Mouse (Mus musculus): ENCODE data around the gene Armc8. TPM values are rescaled to one million over a fixed set of nuclear protein-coding genes. Genes with fewer than 3 reads are reported as not detected.

Armc8 gene
- polyA plus RNA-seq, 1 experiment from 2014 or later: 15.9 TPM

- Histone ChIP-seq H3K27ac (no peak overlapping the region), H3K36me3 (ENCODE audit: inconsistent target) (no peaks in the 10 kb centered on the region), H3K4me3 (ENCODE audit: inconsistent target) (no peak overlapping the region), H3K79me2 (ENCODE audit: inconsistent target) (peaks cover 100% of the 10 kb centered on the region)
- WGBS (ENCODE audit: missing documents): 46% methylated on average over 8 of the region's 8 CpGs
These were observed 11.0 kb downstream of the Armc8 start for GRCm38 (mm10) chr9:99557580-99558300.

- H3K4me3 ChIP-seq (ENCODE audit: inconsistent target): no peak overlapping the region
These were observed 13.4 kb downstream of the Armc8 start for GRCm38 (mm10) chr9:99555253-99555652.

GRCm38 (mm10) chr9:99554052-99554451 is 14.6 kb downstream of the Armc8 start:
- Histone ChIP-seq H3K79me2 (ENCODE audit: inconsistent target) (peaks cover 100% of the 10 kb centered on the region), H3K4me3 (ENCODE audit: inconsistent target) (no peak overlapping the region), H3K36me3 (ENCODE audit: inconsistent target) (no peaks in the 10 kb centered on the region), H3K27ac (no peak overlapping the region)

More at GRCm38 (mm10) chr9:99555253-99555652, 13.4 kb downstream of the Armc8 start:
- H3K36me3 ChIP-seq (ENCODE audit: inconsistent target): no peaks in the 10 kb centered on the region
- 92% methylated on average over 3 of the region's 3 CpGs for WGBS (ENCODE audit: missing documents)
- H3K79me2 ChIP-seq (ENCODE audit: inconsistent target): peaks cover 100% of the 10 kb centered on the region
- no peak overlapping the region for H3K27ac ChIP-seq

- peaks cover 92% of the 10 kb centered on the region for H3K79me2 ChIP-seq (ENCODE audit: inconsistent target)
- no peak overlapping the region for H3K27ac ChIP-seq
- no peak overlapping the region for H3K4me3 ChIP-seq (ENCODE audit: inconsistent target)
- 100% methylated on average over 2 of the region's 2 CpGs for WGBS (ENCODE audit: missing documents)
- no peaks in the 10 kb centered on the region for H3K36me3 ChIP-seq (ENCODE audit: inconsistent target)
These were observed 15.7 kb downstream of the Armc8 start for GRCm38 (mm10) chr9:99553049-99553448.

- no peaks in the 10 kb centered on the region for H3K36me3 ChIP-seq (ENCODE audit: inconsistent target)
- WGBS (ENCODE audit: missing documents): 90% methylated on average over 2 of the region's 2 CpGs
- H3K79me2 ChIP-seq (ENCODE audit: inconsistent target): peaks cover 87% of the 10 kb centered on the region
- no peak overlapping the region for H3K27ac ChIP-seq
- H3K4me3 ChIP-seq (ENCODE audit: inconsistent target): no peak overlapping the region
These were observed 16.6 kb downstream of the Armc8 start for GRCm38 (mm10) chr9:99552068-99552467.

- peaks cover 36% of the 10 kb centered on the region; the same call in 1 of the 2 replicates for H3K79me2 ChIP-seq (ENCODE audit: inconsistent target)
- H3K27ac ChIP-seq: no peak overlapping the region
- whole genome bisulfite sequencing (ENCODE audit: missing documents): 100% methylated on average over 1 of the region's 1 CpGs
- H3K36me3 ChIP-seq (ENCODE audit: inconsistent target): no peaks in the 10 kb centered on the region
- H3K4me3 ChIP-seq (ENCODE audit: inconsistent target): no peak overlapping the region
These were observed 22.4 kb downstream of the Armc8 start for GRCm38 (mm10) chr9:99546259-99546658.

- Histone ChIP-seq H3K79me2 (ENCODE audit: inconsistent target) (no peaks in the 10 kb centered on the region), H3K36me3 (ENCODE audit: inconsistent target) (peaks cover 66% of the 10 kb centered on the region), H3K27ac (no peak overlapping the region), H3K4me3 (ENCODE audit: inconsistent target) (no peak overlapping the region)
- 70% methylated on average over 1 of the region's 1 CpGs for WGBS (ENCODE audit: missing documents)
These were observed 36.8 kb downstream of the Armc8 start for GRCm38 (mm10) chr9:99531865-99532264.

GRCm38 (mm10) chr9:99505875-99506274 is 62.8 kb downstream of the Armc8 start:
- no peak overlapping the region for H3K27ac ChIP-seq

GRCm38 (mm10) chr9:99499336-99499735 is 69.4 kb downstream of the Armc8 start:
- Histone ChIP-seq H3K27ac (no peak overlapping the region), H3K79me2 (ENCODE audit: inconsistent target) (no peaks in the 10 kb centered on the region), H3K4me3 (ENCODE audit: inconsistent target) (no peak overlapping the region), H3K36me3 (ENCODE audit: inconsistent target) (peaks cover 32% of the 10 kb centered on the region)
- 79% methylated on average over 4 of the region's 4 CpGs for WGBS (ENCODE audit: missing documents)

More at GRCm38 (mm10) chr9:99505875-99506274, 62.8 kb downstream of the Armc8 start:
- H3K79me2 ChIP-seq (ENCODE audit: inconsistent target): no peaks in the 10 kb centered on the region
- WGBS (ENCODE audit: missing documents): 92% methylated on average over 7 of the region's 7 CpGs
- H3K4me3 ChIP-seq (ENCODE audit: inconsistent target): no peak overlapping the region
- H3K36me3 ChIP-seq (ENCODE audit: inconsistent target): no peaks in the 10 kb centered on the region

- WGBS (ENCODE audit: missing documents): 39% methylated on average over 10 of the region's 10 CpGs
- Histone ChIP-seq H3K4me3 (ENCODE audit: inconsistent target) (no peak overlapping the region), H3K79me2 (ENCODE audit: inconsistent target) (no peaks in the 10 kb centered on the region), H3K27ac (no peak overlapping the region), H3K36me3 (ENCODE audit: inconsistent target) (peaks cover 40% of the 10 kb centered on the region)
These were observed 76.0 kb downstream of the Armc8 start for GRCm38 (mm10) chr9:99492634-99493200.

- Histone ChIP-seq H3K36me3 (ENCODE audit: inconsistent target) (peaks cover 43% of the 10 kb centered on the region), H3K4me3 (ENCODE audit: inconsistent target) (no peak overlapping the region), H3K79me2 (ENCODE audit: inconsistent target) (no peaks in the 10 kb centered on the region), H3K27ac (no peak overlapping the region)
- WGBS (ENCODE audit: missing documents): 92% methylated on average over 4 of the region's 4 CpGs
These were observed 77.6 kb downstream of the Armc8 start for GRCm38 (mm10) chr9:99491050-99491449.

- Histone ChIP-seq H3K4me3 (ENCODE audit: inconsistent target) (no peak overlapping the region), H3K27ac (no peak overlapping the region), H3K36me3 (ENCODE audit: inconsistent target) (peaks cover 36% of the 10 kb centered on the region; the same call in 1 of the 2 replicates), H3K79me2 (ENCODE audit: inconsistent target) (no peaks in the 10 kb centered on the region)
- WGBS (ENCODE audit: missing documents): 100% methylated on average over 2 of the region's 3 CpGs
These were observed 80.9 kb downstream of the Armc8 start for GRCm38 (mm10) chr9:99487841-99488240.

GRCm38 (mm10) chr9:99487126-99487695 is 81.5 kb downstream of the Armc8 start:
- Histone ChIP-seq H3K79me2 (ENCODE audit: inconsistent target) (no peaks in the 10 kb centered on the region), H3K4me3 (ENCODE audit: inconsistent target) (no peak overlapping the region), H3K27ac (no peak overlapping the region), H3K36me3 (ENCODE audit: inconsistent target) (peaks cover 42% of the 10 kb centered on the region; the same call in 1 of the 2 replicates)
- 86% methylated on average over 8 of the region's 8 CpGs for WGBS (ENCODE audit: missing documents)

GRCm38 (mm10) chr9:99485144-99485543 is 83.6 kb downstream of the Armc8 start:
- WGBS (ENCODE audit: missing documents): 94% methylated on average over 4 of the region's 4 CpGs
- no peak overlapping the region for H3K27ac ChIP-seq
- peaks cover 50% of the 10 kb centered on the region; the same call in 1 of the 2 replicates for H3K36me3 ChIP-seq (ENCODE audit: inconsistent target)

GRCm38 (mm10) chr9:99484632-99485031 is 84.1 kb downstream of the Armc8 start:
- Histone ChIP-seq H3K36me3 (ENCODE audit: inconsistent target) (peaks cover 50% of the 10 kb centered on the region; the same call in 1 of the 2 replicates), H3K4me3 (ENCODE audit: inconsistent target) (no peak overlapping the region), H3K27ac (no peak overlapping the region), H3K79me2 (ENCODE audit: inconsistent target) (no peaks in the 10 kb centered on the region)

More at GRCm38 (mm10) chr9:99485144-99485543, 83.6 kb downstream of the Armc8 start:
- Histone ChIP-seq H3K4me3 (ENCODE audit: inconsistent target) (no peak overlapping the region), H3K79me2 (ENCODE audit: inconsistent target) (no peaks in the 10 kb centered on the region)

Measured in macrophage (primary cell).